ENCODE assay signal across 25 mouse cellular contexts in the genomic region with DNA sequence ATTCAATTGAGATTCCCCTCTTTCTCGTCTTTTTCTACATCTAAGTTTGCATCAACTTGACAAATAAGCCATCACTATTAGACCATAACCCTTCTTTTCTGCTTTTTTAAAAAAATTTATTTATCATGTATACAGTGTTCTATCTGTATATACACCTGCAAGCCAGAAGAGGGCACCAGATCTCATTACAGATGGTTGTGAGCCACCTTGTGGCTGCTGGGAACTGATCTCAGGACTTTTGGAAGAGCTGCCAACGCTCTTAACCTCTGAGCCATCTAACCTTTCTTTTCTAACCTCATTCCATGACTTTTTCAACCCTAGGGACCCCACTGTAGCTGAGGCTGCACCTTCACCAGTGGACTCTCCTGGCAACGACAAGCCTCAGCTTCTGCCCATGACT. TPM values are rescaled to one million over a fixed set of nuclear protein-coding genes. Genes with fewer than 3 reads are reported as not detected.
DNase-seq lines count a peak whose midpoint lies in the region; ATAC-seq and TF ChIP-seq lines count a peak whose summit lies in the region.
"Had no signal": no experiment of that assay in that cellular context is flagged by ENCODE, and none has a peak within 500 bp of the region (broad histone marks: within the 10 kb centered on the region; RNA-seq: fewer than 3 reads in every experiment).

No protein-coding gene starts in this region.

- no peak overlapping the region for H3K27ac ChIP-seq in hindbrain, postnatal 0 days
- no peak overlapping the region for H3K27ac ChIP-seq in hindbrain, embryonic 13.5 days
- H3K27ac ChIP-seq in liver, embryonic 14.5 days = no peak overlapping the region
- no peak overlapping the region for H3K27ac ChIP-seq in MEL (ENCODE audit: control insufficient read depth, low read depth, low read length)
- no peak overlapping the region for H3K27ac ChIP-seq in forebrain, embryonic 14.5 days (ENCODE audit: low read depth, low read length)
- no peak overlapping the region for H3K27ac ChIP-seq in forebrain, embryonic 16.5 days (ENCODE audit: low read length)
- H3K27ac ChIP-seq: forebrain, embryonic 10.5 days; macrophage; neural tube, embryonic 15.5 days had no signal

- no peak for ATAC-seq in hindbrain, postnatal 0 days
- no peak for ATAC-seq in hindbrain, embryonic 13.5 days (ENCODE audit: low FRiP score)
- no peak for ATAC-seq in liver, embryonic 14.5 days (ENCODE audit: insufficient read depth)
- ATAC-seq in forebrain, embryonic 14.5 days = no peak
- no peak for ATAC-seq in forebrain, embryonic 16.5 days
- ATAC-seq: midbrain, embryonic 16.5 days had no signal

- no peak overlapping the region for H3K9ac ChIP-seq in hindbrain, postnatal 0 days (replicated peaks; ENCODE audit: low read length)
- no peak overlapping the region for H3K9ac ChIP-seq in hindbrain, embryonic 13.5 days
- H3K9ac ChIP-seq in liver, embryonic 14.5 days (replicated peaks) = no peak overlapping the region
- no peak overlapping the region for H3K9ac ChIP-seq in MEL (ENCODE audit: control insufficient read depth, low read depth, low read length, poor library complexity, severe bottlenecking)
- H3K9ac ChIP-seq in forebrain, embryonic 14.5 days (ENCODE audit: low read length) = no peak overlapping the region
- no peak overlapping the region for H3K9ac ChIP-seq in forebrain, embryonic 16.5 days (replicated peaks; ENCODE audit: low read depth, low read length)
- H3K9ac ChIP-seq: heart, embryonic 12.5 days; neural tube, embryonic 15.5 days had no signal

- 91% methylated on average over 3 of the region's 3 CpGs for WGBS in hindbrain, postnatal 0 days
- WGBS in hindbrain, embryonic 13.5 days = 98% methylated on average over 3 of the region's 3 CpGs
- WGBS in liver, embryonic 14.5 days (ENCODE audit: insufficient replicate concordance) = 75% methylated on average over 3 of the region's 3 CpGs
- WGBS in forebrain, embryonic 14.5 days = 95% methylated on average over 3 of the region's 3 CpGs
- 96% methylated on average over 3 of the region's 3 CpGs for WGBS in forebrain, embryonic 16.5 days

- H3K9me3 ChIP-seq in hindbrain, postnatal 0 days (ENCODE audit: low read length) = no peaks in the 10 kb centered on the region
- H3K9me3 ChIP-seq in hindbrain, embryonic 13.5 days = no peaks in the 10 kb centered on the region
- no peaks in the 10 kb centered on the region for H3K9me3 ChIP-seq in liver, embryonic 14.5 days (ENCODE audit: control insufficient read depth, low read length)
- no peaks in the 10 kb centered on the region for H3K9me3 ChIP-seq in E14TG2a.4 (ENCODE audit: low read length)
- H3K9me3 ChIP-seq in MEL (replicated peaks; ENCODE audit: insufficient read depth, low read length) = no peaks in the 10 kb centered on the region
- H3K9me3 ChIP-seq in forebrain, embryonic 14.5 days (replicated peaks; ENCODE audit: control insufficient read depth, low read length) = no peaks in the 10 kb centered on the region
- H3K9me3 ChIP-seq in forebrain, embryonic 16.5 days (ENCODE audit: control insufficient read depth, low read length) = no peaks in the 10 kb centered on the region; the same call in 1 of the 2 replicates
- H3K9me3 ChIP-seq: forebrain, embryonic 10.5 days; neural tube, embryonic 15.5 days had no signal

- TF ChIP-seq EP300 in liver, embryonic 14.5 days (IDR thresholded peaks at IDR 0.05; ENCODE audit: low read depth) = no peak
- TF ChIP-seq EP300 in MEL (IDR thresholded peaks at IDR 0.05; ENCODE audit: low read depth in 1 of 2, low read length in 2 of 2) = no peak

- peak; percentile 16 for TF ChIP-seq RAD21 in MEL (IDR thresholded peaks at IDR 0.05; ENCODE audit: low read depth, low read length)

- peak; percentile 35 for TF ChIP-seq CTCF in hindbrain, postnatal 0 days (IDR thresholded peaks at IDR 0.05; ENCODE audit: low read depth)
- TF ChIP-seq CTCF in liver, embryonic 14.5 days (IDR thresholded peaks at IDR 0.05; ENCODE audit: low read depth) = peak; percentile 37; the same call in 1 of the 2 replicates
- TF ChIP-seq CTCF in E14TG2a.4 (conservative IDR thresholded peaks at IDR 0.05; ENCODE audit: low read length) = peak; percentile 49
- TF ChIP-seq CTCF in MEL (IDR thresholded peaks at IDR 0.05 in 2 of 3, conservative IDR thresholded peaks at IDR 0.05 in 1 of 3; ENCODE audit: control insufficient read depth in 1 of 3, insufficient read depth in 1 of 3, low read depth in 2 of 3, low read length in 3 of 3, poor library complexity in 1 of 3, severe bottlenecking in 1 of 3) = peak in 1 of 3 experiments; percentile 31; a peak in 1 of 6 replicates

- 0 out of 2 replicates have a peak, but pooled peaks cover 4% of the 10 kb centered on the region for H3K4me1 ChIP-seq in hindbrain, postnatal 0 days (ENCODE audit: insufficient read depth, low read length)
- peaks cover 17% of the 10 kb centered on the region for H3K4me1 ChIP-seq in hindbrain, embryonic 13.5 days (replicated peaks)
- H3K4me1 ChIP-seq in liver, embryonic 14.5 days (replicated peaks; ENCODE audit: control insufficient read depth in 2 of 2, insufficient read depth in 2 of 2, low read length in 1 of 2) = no peaks in the 10 kb centered on the region
- H3K4me1 ChIP-seq in E14TG2a.4 (replicated peaks; ENCODE audit: low read depth, low read length) (peaks cover 81% of the 10 kb centered on the region), MEL (ENCODE audit: control insufficient read depth in 1 of 2, insufficient read depth in 2 of 2, low read length in 2 of 2) (0 out of 4 replicates have a peak, but pooled peaks cover 0 to 5% of the 10 kb centered on the region in 2 experiments)
- H3K4me1 ChIP-seq in forebrain, embryonic 14.5 days (ENCODE audit: control insufficient read depth, insufficient read depth, low read length) = no peaks in the 10 kb centered on the region
- peaks cover 5% of the 10 kb centered on the region for H3K4me1 ChIP-seq in forebrain, embryonic 16.5 days (replicated peaks; ENCODE audit: control insufficient read depth, insufficient read depth, low read length)

- no peak for DNase-seq in hindbrain, postnatal 0 days (ENCODE audit: low spot score)
- no peak for DNase-seq in liver, embryonic 14.5 days (ENCODE audit: low read depth in 3 of 3, low spot score in 3 of 3)
- DNase-seq in liver = no peak
- DNase-seq in MEL (ENCODE audit: low read depth, low spot score) = no peak
- no peak for DNase-seq in forebrain, embryonic 14.5 days (ENCODE audit: low spot score)
- DNase-seq: adrenal gland, adult 2 months; B cell, adult 2 months; cerebellum, adult 11 months; cerebellum, adult 9-11 months; heart, postnatal 14 days; kidney, adult 8-10 months; kidney, postnatal 25 days; lung, adult 2 months; right cerebral cortex, adult 18-20 months; right cerebral cortex, postnatal 4 days; thymus, adult 2 months; thymus, postnatal 4 days had no signal

- H3K27me3 ChIP-seq in hindbrain, postnatal 0 days (ENCODE audit: insufficient read depth, low read length) = no peaks in the 10 kb centered on the region
- no peaks in the 10 kb centered on the region for H3K27me3 ChIP-seq in hindbrain, embryonic 13.5 days
- no peaks in the 10 kb centered on the region for H3K27me3 ChIP-seq in liver, embryonic 14.5 days (ENCODE audit: control insufficient read depth, insufficient read depth, low read length)
- H3K27me3 ChIP-seq in E14TG2a.4 (ENCODE audit: insufficient read depth, low read length) (no peaks in the 10 kb centered on the region), MEL (ENCODE audit: control insufficient read depth in 1 of 2, insufficient read depth in 2 of 2, low read length in 2 of 2) (no peaks in the 10 kb centered on the region)
- H3K27me3 ChIP-seq in forebrain, embryonic 14.5 days (replicated peaks; ENCODE audit: control insufficient read depth, insufficient read depth, low read length) = no peaks in the 10 kb centered on the region
- H3K27me3 ChIP-seq in forebrain, embryonic 16.5 days (replicated peaks; ENCODE audit: control insufficient read depth, insufficient read depth, low read length) = no peaks in the 10 kb centered on the region
- H3K27me3 ChIP-seq: heart, embryonic 12.5 days; neural tube, embryonic 15.5 days had no signal

- H3K4me2 ChIP-seq in hindbrain, postnatal 0 days (ENCODE audit: low read depth, low read length) = no peak overlapping the region
- no peak overlapping the region for H3K4me2 ChIP-seq in hindbrain, embryonic 13.5 days
- no peak overlapping the region for H3K4me2 ChIP-seq in liver, embryonic 14.5 days (ENCODE audit: low read depth)
- H3K4me2 ChIP-seq in forebrain, embryonic 14.5 days (ENCODE audit: low read length) = no peak overlapping the region
- H3K4me2 ChIP-seq in forebrain, embryonic 16.5 days (ENCODE audit: low read length) = no peak overlapping the region
- H3K4me2 ChIP-seq: heart, embryonic 12.5 days; neural tube, embryonic 15.5 days had no signal

- TF ChIP-seq POLR2A in MEL (IDR thresholded peaks at IDR 0.05; ENCODE audit: control insufficient read depth in 1 of 2, insufficient read depth in 1 of 2, low read depth in 1 of 2, low read length in 2 of 2, poor library complexity in 1 of 2) = no peak

- no peaks in the 10 kb centered on the region for H3K36me3 ChIP-seq in hindbrain, postnatal 0 days (ENCODE audit: insufficient read depth, low read length)
- H3K36me3 ChIP-seq in hindbrain, embryonic 13.5 days = no peaks in the 10 kb centered on the region
- H3K36me3 ChIP-seq in liver, embryonic 14.5 days (replicated peaks; ENCODE audit: control insufficient read depth, insufficient read depth, low read depth) = no peaks in the 10 kb centered on the region
- H3K36me3 ChIP-seq in E14TG2a.4 (ENCODE audit: insufficient read depth, low read length) = peaks cover 89% of the 10 kb centered on the region
- no peaks in the 10 kb centered on the region for H3K36me3 ChIP-seq in MEL (ENCODE audit: control insufficient read depth in 1 of 2, insufficient read depth in 2 of 2, low read length in 2 of 2)
- H3K36me3 ChIP-seq in forebrain, embryonic 14.5 days (ENCODE audit: control insufficient read depth, insufficient read depth, low read length) = no peaks in the 10 kb centered on the region
- no peaks in the 10 kb centered on the region for H3K36me3 ChIP-seq in forebrain, embryonic 16.5 days (ENCODE audit: control insufficient read depth, insufficient read depth)
- H3K36me3 ChIP-seq: heart, embryonic 12.5 days; neural tube, embryonic 15.5 days had no signal

- H3K4me3 ChIP-seq in hindbrain, postnatal 0 days (ENCODE audit: low read length) = no peak overlapping the region
- H3K4me3 ChIP-seq in hindbrain, embryonic 13.5 days = no peak overlapping the region
- H3K4me3 ChIP-seq in liver, embryonic 14.5 days (ENCODE audit: insufficient read depth in 1 of 2, low read depth in 2 of 2, low read length in 2 of 2) = no peak overlapping the region
- H3K4me3 ChIP-seq in E14TG2a.4 (replicated peaks; ENCODE audit: low read length) (no peak overlapping the region), MEL (ENCODE audit: control insufficient read depth in 1 of 2, insufficient read depth in 1 of 2, low read depth in 2 of 2, low read length in 2 of 2) (no peak overlapping the region)
- no peak overlapping the region for H3K4me3 ChIP-seq in forebrain, embryonic 14.5 days (ENCODE audit: low read depth, low read length)
- no peak overlapping the region for H3K4me3 ChIP-seq in forebrain, embryonic 16.5 days (replicated peaks; ENCODE audit: low read length)
- H3K4me3 ChIP-seq: forebrain, embryonic 10.5 days; heart, embryonic 12.5 days; neural tube, embryonic 15.5 days had no signal

- H3K79me2 ChIP-seq in MEL (ENCODE audit: control insufficient read depth, insufficient read depth, low read length, poor library complexity) = no peaks in the 10 kb centered on the region

RNA-seq across cellular contexts. Expression of a gene that starts 13.4 kb away (rescaled TPM):
- total RNA-seq in hindbrain, postnatal 0 days (2014; rRNA removed) = 10.3 and 16.5 TPM in 2 replicates
- polyA plus RNA-seq in hindbrain, postnatal 0 days (2015; fragmentation: Nextera tagmentation; extraction: Ambion mirVana) = 2.7 and 3.5 TPM in 2 replicates
- 1.9 and 2.1 TPM in 2 replicates for polyA plus RNA-seq in hindbrain, embryonic 13.5 days (2015; fragmentation: Nextera tagmentation; extraction: Ambion mirVana)
- 2.7 and 2.9 TPM in 2 replicates for polyA plus RNA-seq in liver, embryonic 14.5 days (2012; rRNA removed)
- polyA plus RNA-seq in liver, embryonic 14.5 days (2014; fragmentation: Nextera tagmentation; extraction: Ambion mirVana) = 1.7 and 1.9 TPM in 2 replicates
- total RNA-seq in MEL (2012; rRNA removed) = 4.5 and 6.1 TPM in 2 replicates
- polyA plus RNA-seq in MEL (2012; ENCODE audit: insufficient read depth in 1 of 2, insufficient read length in 2 of 2, low read depth in 1 of 2, low replicate concordance in 2 of 2, missing spikeins in 1 of 2) = 10 to 100 TPM in 1 of 2 experiments, not detected in 1; 14.6 TPM
- polyA plus RNA-seq in forebrain, embryonic 14.5 days (2014; fragmentation: Nextera tagmentation; extraction: Ambion mirVana) = 2.7 and 3.5 TPM in 2 replicates
- 3.0 and 3.2 TPM in 2 replicates for polyA plus RNA-seq in forebrain, embryonic 16.5 days (2015; fragmentation: Nextera tagmentation; extraction: Ambion mirVana)
- polyA plus RNA-seq: macrophage had no signal

RNA-seq across cellular contexts. Expression of a gene that starts 41.0 kb away (rescaled TPM):
- total RNA-seq in hindbrain, postnatal 0 days (2014; rRNA removed) = 107 and 119 TPM in 2 replicates
- polyA plus RNA-seq in hindbrain, postnatal 0 days (2015; fragmentation: Nextera tagmentation; extraction: Ambion mirVana) = 207 and 210 TPM in 2 replicates
- polyA plus RNA-seq in hindbrain, embryonic 13.5 days (2015; fragmentation: Nextera tagmentation; extraction: Ambion mirVana) = 208 and 213 TPM in 2 replicates
- 51.7 and 53.3 TPM in 2 replicates for polyA plus RNA-seq in liver, embryonic 14.5 days (2012; rRNA removed)
- polyA plus RNA-seq in liver, embryonic 14.5 days (2014; fragmentation: Nextera tagmentation; extraction: Ambion mirVana) = 77.8 and 80.5 TPM in 2 replicates
- total RNA-seq in MEL (2012; rRNA removed) = 287 and 295 TPM in 2 replicates
- 100 to 1,000 TPM in 1 of 2 experiments, not detected in 1; 312 TPM for polyA plus RNA-seq in MEL (2012; ENCODE audit: insufficient read depth in 1 of 2, insufficient read length in 2 of 2, low read depth in 1 of 2, low replicate concordance in 2 of 2, missing spikeins in 1 of 2)
- polyA plus RNA-seq in forebrain, embryonic 14.5 days (2014; fragmentation: Nextera tagmentation; extraction: Ambion mirVana) = 147 and 149 TPM in 2 replicates
- polyA plus RNA-seq in forebrain, embryonic 16.5 days (2015; fragmentation: Nextera tagmentation; extraction: Ambion mirVana) = 189 and 202 TPM in 2 replicates

RNA-seq across cellular contexts. Expression of a gene that starts 44.9 kb away (rescaled TPM):
- total RNA-seq in hindbrain, postnatal 0 days (2014; rRNA removed) = 752 and 857 TPM in 2 replicates
- 445 and 465 TPM in 2 replicates for polyA plus RNA-seq in hindbrain, postnatal 0 days (2015; fragmentation: Nextera tagmentation; extraction: Ambion mirVana)
- polyA plus RNA-seq in hindbrain, embryonic 13.5 days (2015; fragmentation: Nextera tagmentation; extraction: Ambion mirVana) = 444 and 445 TPM in 2 replicates
- 1,402 and 1,840 TPM in 2 replicates for polyA plus RNA-seq in liver, embryonic 14.5 days (2012; rRNA removed)
- polyA plus RNA-seq in liver, embryonic 14.5 days (2014; fragmentation: Nextera tagmentation; extraction: Ambion mirVana) = 511 and 539 TPM in 2 replicates
- total RNA-seq in MEL (2012; rRNA removed) = 4,335 and 4,916 TPM in 2 replicates
- polyA plus RNA-seq in MEL (2012; ENCODE audit: insufficient read depth in 1 of 2, insufficient read length in 2 of 2, low read depth in 1 of 2, low replicate concordance in 2 of 2, missing spikeins in 1 of 2) = 1,000 to 10,000 TPM in 1 of 2 experiments, 100 to 1,000 TPM in 1; 995 to 1,182 TPM
- polyA plus RNA-seq in forebrain, embryonic 14.5 days (2014; fragmentation: Nextera tagmentation; extraction: Ambion mirVana) = 376 and 523 TPM in 2 replicates
- polyA plus RNA-seq in forebrain, embryonic 16.5 days (2015; fragmentation: Nextera tagmentation; extraction: Ambion mirVana) = 305 and 334 TPM in 2 replicates
